Mouse (Mus musculus) ovary, postnatal 10 days (tissue): ENCODE measurements around the gene Patj.
A peak's percentile ranks its signal among the peaks of the same experiment; 100 is the strongest.

Experiments used
- DNase-seq: peaks from one replicate; pipeline ENCODE4 v3.0.0; 2022; ENCODE audit warnings: low spot score

Gene Patj

DNA sequence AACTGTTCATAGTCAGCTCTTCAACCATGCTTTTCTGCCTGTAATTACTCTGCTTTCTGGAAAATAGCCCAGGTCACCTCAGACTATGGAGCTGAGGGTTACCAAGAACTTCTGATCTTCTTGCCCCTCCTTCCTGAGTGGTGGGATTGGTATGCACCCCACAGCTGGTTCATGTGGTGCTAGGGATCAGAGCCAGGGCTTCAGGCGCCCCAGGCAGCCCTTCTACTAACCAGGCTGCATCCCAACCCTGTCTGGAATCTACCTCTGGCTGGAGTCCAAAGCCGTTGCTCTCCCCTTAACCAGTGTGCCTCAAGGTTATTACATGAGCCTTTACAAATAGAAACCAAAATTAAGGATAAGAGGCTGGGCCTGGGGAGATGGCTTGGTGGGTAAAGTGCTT, 115.7 kb downstream of the Patj start:
- peak; percentile 10 for DNase-seq

GRCm38 (mm10) chr4:98511964-98512743, 116.6 kb downstream of the Patj start:
- DNase-seq: no peak

DNA sequence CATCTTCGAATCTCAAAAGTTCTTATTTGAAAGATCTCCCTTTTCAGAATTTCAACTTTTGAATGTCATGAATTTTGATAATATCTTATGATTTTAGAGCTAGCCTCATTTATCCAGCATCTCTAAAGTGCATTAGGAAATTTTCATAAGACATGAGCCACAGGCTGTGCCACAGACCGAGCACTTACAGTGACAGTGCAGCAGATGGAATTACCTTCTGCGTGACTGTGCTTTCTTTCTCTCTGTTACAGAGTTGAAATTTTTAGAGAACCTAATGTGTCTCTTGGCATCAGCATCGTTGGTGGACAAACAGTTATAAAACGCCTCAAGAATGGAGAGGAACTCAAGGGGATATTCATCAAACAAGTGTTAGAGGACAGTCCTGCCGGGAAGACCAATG, 124.9 kb downstream of the Patj start:
- no peak for DNase-seq

DNA sequence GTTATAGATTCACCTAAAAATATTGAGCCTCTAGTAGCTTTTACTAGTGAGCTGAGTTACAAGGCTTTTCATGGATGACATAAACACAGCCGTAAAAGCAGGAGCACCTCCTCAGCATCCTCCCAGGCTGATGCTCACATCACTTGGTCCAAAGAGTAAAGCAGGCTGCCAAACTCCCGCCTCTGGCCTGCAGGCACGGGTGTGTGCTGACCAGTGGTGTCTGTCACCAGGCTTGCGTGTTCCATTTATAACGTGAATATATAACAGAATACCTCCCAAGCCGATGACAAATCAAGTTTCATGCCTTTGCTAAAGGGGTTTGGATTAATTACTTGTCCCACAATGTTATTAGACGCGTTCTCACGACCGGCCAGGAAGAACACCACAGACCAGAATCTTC, 128.9 kb downstream of the Patj start:
- no peak for DNase-seq

- no peak for DNase-seq
Observed at GRCm38 (mm10) chr4:98535446-98535845, 139.9 kb downstream of the Patj start.

DNA sequence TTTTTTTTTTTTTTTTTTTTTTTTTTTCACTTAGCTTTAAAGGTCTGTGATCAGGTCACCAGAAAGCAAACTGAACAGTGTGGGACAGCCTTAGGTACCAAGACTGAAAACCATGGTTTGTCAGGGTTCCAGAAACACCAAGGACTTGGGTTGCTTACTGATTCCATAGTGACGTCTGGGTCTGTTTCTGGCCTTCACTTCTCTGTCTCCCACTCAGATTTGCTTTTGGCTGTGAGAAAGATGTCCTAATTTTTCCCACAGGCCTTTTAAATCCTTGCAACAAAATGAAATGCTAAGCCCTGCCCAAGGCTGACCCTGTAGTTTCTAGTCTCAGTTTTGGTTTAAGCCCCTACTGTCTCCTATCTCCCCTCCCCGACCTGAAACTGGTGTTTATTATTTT, 146.0 kb downstream of the Patj start:
- no peak for DNase-seq

DNA sequence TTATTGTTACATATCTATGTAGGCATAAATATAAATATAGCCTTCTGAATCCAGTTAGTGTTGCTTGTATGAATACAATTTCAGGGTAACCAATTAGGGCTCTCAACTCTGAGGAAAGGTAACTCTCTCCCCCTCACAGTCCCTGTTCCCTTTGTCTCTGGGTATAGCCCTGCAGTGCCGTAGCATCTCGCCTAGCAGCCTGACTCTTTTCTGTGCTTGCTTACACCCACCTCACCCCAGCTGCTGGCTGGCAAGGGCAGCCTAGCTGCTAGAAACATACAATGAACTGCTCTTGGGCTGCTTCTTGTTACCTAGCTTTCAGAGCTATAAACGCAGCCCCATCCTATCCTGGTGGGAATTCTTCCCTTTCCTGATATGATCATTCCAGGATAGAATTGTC, 147.4 kb downstream of the Patj start:
- DNase-seq: no peak

DNA sequence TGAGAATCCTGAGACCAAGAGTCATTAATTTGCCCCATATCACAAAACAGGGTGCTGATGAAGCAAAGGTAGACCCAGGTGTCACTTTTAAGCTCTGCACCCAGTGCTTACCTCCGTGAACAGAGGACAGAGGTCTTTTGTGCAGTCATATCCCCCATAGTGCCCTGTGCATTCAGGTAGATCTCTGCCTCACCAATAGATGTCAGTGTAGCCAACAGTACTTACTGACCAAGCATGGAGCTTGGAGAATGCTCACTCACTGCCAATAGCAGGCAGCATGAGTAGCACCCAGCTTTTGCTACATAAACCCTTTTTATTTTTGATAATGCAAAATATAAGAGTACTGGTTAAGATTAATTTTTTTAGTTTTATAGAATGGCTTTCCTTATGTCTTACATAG, 149.8 kb downstream of the Patj start:
- no peak for DNase-seq

GRCm38 (mm10) chr4:98546456-98547176, 151.0 kb downstream of the Patj start:
- DNase-seq: no peak

DNA sequence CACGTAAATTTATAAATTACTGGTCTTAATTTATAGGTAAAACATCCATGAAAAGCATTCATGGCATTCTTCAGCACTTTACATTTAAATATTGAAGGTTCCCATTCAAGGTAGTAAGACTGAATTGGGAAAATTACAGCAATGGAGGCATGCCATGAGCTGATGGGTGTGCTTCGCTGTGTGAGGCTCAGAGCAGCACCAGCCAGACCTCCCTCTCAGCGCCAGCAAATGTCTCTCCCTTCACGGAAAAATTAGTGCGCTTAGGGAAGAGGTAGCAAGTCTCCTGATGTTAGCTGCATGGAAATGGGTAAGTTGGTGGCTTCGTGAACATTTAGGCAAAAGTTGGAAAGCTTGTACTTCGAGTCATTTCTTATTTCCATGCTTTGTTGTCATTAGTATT, 153.9 kb downstream of the Patj start:
- DNase-seq: no peak

- no peak for DNase-seq
Observed at GRCm38 (mm10) chr4:98550116-98550515, 154.5 kb downstream of the Patj start.

- no peak for DNase-seq
Observed at GRCm38 (mm10) chr4:98555666-98556065, 160.1 kb downstream of the Patj start.

- no peak for DNase-seq
Observed at GRCm38 (mm10) chr4:98556449-98556848, 160.9 kb downstream of the Patj start.

DNA sequence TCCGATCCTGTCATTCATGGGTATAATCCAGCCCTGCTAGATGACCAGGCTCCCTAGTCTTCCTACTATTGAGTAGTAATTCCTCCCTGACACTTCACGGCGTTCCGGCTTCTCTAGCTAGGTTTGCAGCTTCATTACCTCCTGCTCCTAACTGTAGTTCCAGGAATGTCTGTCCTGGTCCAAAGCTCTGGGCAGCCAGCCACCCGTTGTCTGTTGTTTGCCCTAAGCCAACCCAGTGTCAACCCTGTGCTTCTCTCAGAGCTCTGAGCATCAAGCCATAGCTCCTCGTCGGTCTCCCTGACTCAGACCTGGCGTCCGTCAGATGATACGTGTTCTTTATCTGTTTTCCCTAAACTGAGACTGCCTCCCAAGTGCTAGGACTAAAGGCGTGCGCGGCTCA, 161.6 kb downstream of the Patj start:
- DNase-seq: no peak

- no peak for DNase-seq
Observed at GRCm38 (mm10) chr4:98560196-98560830, 164.7 kb downstream of the Patj start.

GRCm38 (mm10) chr4:98563082-98563481, 167.5 kb downstream of the Patj start:
- DNase-seq: no peak

DNA sequence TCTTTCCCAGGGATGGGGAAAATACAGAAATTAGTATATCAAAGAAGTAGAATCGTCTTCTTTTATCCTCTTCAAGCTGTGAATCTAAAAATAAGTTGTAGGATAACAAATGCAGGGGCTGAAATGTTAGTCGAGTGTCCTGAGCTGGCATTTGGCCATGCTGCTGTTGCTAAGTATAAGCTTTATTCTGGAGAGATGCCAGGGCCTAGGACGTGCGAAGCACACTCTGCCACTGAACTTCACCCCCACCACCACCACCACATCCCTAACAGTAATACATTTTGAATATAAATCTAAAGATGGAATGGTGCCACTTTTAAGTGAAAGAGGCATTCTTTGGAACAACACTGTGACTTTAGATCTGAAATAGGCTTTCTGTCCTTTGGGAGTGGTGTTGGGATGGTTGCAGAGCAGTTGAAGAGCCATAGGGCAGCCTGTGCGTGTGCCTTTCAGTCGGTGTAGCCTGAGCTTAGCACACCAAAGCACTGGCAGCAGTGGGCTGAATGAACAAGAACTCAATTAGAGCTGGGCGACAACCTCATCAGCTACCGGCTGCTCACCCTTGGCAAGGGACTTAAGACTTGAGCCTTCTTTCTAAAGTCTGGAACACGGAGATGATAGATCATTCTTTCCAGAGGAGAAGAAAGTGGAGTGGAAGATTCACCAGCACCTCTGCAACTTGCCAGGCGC, 168.1 kb downstream of the Patj start:
- DNase-seq: no peak

DNA sequence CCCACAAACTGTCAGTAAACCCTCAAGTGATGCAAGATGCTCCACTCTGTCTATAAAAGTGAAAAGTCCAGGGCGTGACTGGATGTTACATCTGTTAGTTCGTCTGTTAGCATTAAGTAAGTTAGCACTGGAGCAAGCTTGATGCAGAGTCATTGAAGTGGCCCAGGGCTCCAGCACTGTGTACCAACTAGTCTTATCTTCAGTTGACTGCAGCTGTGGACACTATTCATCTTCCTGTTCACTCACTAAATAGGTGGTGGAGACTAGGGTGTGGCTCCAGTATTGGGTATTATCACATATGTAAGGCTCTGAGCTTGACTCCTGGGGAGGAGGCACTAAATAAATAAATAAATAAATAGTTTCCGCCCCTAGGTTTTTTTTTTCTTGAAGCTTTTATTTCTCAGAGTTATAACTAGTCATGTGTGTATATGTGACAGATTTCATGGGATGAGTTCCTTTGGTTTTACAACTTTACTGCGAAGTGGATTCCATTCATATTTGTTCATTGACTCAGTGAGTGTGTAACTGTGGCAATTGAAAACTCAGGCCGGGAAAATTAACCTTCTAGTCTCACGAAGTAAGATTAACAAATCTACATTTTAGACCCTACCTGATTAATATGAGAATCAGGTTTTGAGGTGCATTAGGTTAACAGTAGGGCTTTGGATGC, 168.7 kb downstream of the Patj start:
- DNase-seq: no peak

GRCm38 (mm10) chr4:98566741-98567140, 171.2 kb downstream of the Patj start:
- DNase-seq: no peak

DNA sequence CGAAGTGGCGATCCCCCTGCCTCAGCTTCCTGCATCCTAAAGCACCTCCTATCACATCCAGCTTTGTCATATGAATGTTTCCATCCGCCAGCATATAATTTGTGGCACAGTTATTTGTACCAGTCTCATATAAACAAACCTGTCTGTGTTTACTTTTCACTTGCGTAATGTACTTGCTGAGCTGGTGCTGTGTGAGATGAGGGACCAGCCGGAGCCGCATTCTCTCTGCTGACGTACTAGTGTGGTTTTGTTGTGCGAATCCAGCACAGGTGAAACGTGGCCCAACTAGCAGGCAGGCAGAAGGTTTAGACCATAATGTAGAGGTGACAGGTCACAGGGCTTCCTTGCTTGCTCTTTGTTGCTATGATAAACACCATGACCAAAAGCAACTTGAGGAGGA, 171.9 kb downstream of the Patj start:
- no peak for DNase-seq

DNA sequence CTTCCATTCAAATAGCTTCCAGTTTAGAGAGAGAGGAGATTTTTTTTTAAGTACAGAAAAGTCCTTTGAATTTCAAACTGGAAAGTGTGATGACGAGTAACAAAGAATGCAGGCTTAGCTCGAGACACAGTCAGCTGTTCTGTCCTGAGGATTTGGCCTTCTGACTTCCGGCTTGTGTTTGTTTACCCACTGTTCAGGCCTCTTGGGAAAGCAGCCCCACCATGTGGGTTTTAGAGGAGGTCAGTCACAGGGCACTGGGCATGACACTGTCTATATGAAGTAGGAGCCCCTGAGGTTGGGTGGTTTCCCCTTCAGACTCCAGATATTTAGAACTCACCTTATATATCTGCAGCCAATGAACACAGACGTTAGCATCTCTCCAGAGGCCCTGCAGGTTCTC, 174.3 kb downstream of the Patj start:
- no peak for DNase-seq

- no peak for DNase-seq
Observed at GRCm38 (mm10) chr4:98577275-98577674, 181.7 kb downstream of the Patj start.
